Mouse (Mus musculus): ENCODE results near the gene Olfr1082. TPM values are rescaled to one million over a fixed set of nuclear protein-coding genes. Genes with fewer than 3 reads are reported as not detected.
"Not testable (repeated sequence)": the region's sequence is repeated elsewhere in the genome, so short reads cannot be mapped to it uniquely, and the experiment has no call there.

The Olfr1082 gene
- polyA plus RNA-seq (2015; fragmentation: Nextera tagmentation; extraction: Ambion mirVana) = not detected in 2 replicates

DNA sequence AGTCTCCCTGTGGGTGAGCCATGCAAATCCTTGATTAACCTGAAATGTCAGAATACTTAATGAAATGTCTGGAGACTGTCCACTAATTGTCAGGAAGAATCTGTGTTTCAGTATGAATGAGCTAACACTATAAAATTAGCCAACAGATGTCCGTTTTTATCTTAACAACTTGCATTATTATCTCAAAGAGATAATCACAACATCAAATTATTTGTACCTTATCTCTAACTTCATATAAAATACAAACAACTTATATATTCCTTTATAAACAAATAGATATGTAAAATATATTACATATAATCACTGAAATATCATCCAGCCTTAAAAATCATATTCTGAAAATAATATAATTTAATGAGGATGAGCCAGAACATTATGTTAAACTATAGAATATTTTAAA, at the start of gene Olfr1082:
Olfr1082 (minus strand) TSS at position 101 of the 400 bp plus-strand sequence.
- H3K27ac ChIP-seq (ENCODE audit: low read length); H3K27me3 ChIP-seq (ENCODE audit: insufficient read depth, low read length); H3K4me1 ChIP-seq (ENCODE audit: insufficient read depth, low read length); H3K9ac ChIP-seq (replicated peaks; ENCODE audit: low read length); H3K9me3 ChIP-seq (ENCODE audit: low read length); H3K36me3 ChIP-seq (ENCODE audit: insufficient read depth, low read length); H3K4me3 ChIP-seq (ENCODE audit: low read length); ATAC-seq (ENCODE audit: low FRiP score, low TSS enrichment); H3K4me2 ChIP-seq (replicated peaks; ENCODE audit: low read depth, low read length): not testable (repeated sequence)
- 57% methylated on average over 1 of the region's 1 CpGs for WGBS

- not testable (repeated sequence) for H3K27ac ChIP-seq (ENCODE audit: low read length); H3K4me2 ChIP-seq (replicated peaks; ENCODE audit: low read depth, low read length); H3K9me3 ChIP-seq (ENCODE audit: low read length); H3K36me3 ChIP-seq (ENCODE audit: insufficient read depth, low read length); H3K4me3 ChIP-seq (ENCODE audit: low read length); H3K27me3 ChIP-seq (ENCODE audit: insufficient read depth, low read length); ATAC-seq (ENCODE audit: low FRiP score, low TSS enrichment); H3K9ac ChIP-seq (replicated peaks; ENCODE audit: low read length); H3K4me1 ChIP-seq (ENCODE audit: insufficient read depth, low read length)
- WGBS = 94% methylated on average over 1 of the region's 1 CpGs
These were observed 40.9 kb upstream of the Olfr1082 start, which contains the start of gene Olfr1084 for GRCm38 (mm10) chr2:86639625-86640024. Gene Olfr1084 (minus strand): TSS chr2:86639725.

- not testable (repeated sequence) for H3K4me1 ChIP-seq (ENCODE audit: insufficient read depth, low read length); H3K4me3 ChIP-seq (ENCODE audit: low read length); H3K27ac ChIP-seq (ENCODE audit: low read length); ATAC-seq (ENCODE audit: low FRiP score, low TSS enrichment); H3K4me2 ChIP-seq (replicated peaks; ENCODE audit: low read depth, low read length); H3K9me3 ChIP-seq (ENCODE audit: low read length); H3K27me3 ChIP-seq (ENCODE audit: insufficient read depth, low read length); H3K36me3 ChIP-seq (ENCODE audit: insufficient read depth, low read length); H3K9ac ChIP-seq (replicated peaks; ENCODE audit: low read length)
These were observed 40.6 kb downstream of the Olfr1082 start, which contains the start of gene Olfr1080 for GRCm38 (mm10) chr2:86558135-86558534. Gene Olfr1080 (minus strand): TSS chr2:86558235.

Other genes starting within 250 kb of the Olfr1082 start
- not detected in 2 replicates for gene Olfr1055, start 248.7 kb downstream of the Olfr1082 start, polyA plus RNA-seq (2015; fragmentation: Nextera tagmentation; extraction: Ambion mirVana)
- not detected in 2 replicates for gene Olfr1056, start 236.5 kb downstream of the Olfr1082 start, polyA plus RNA-seq (2015; fragmentation: Nextera tagmentation; extraction: Ambion mirVana)
- gene Olfr1057, start 220.6 kb downstream of the Olfr1082 start, polyA plus RNA-seq (2015; fragmentation: Nextera tagmentation; extraction: Ambion mirVana) = not detected in 2 replicates
- not detected in 2 replicates for gene Olfr1058, start 210.4 kb downstream of the Olfr1082 start, polyA plus RNA-seq (2015; fragmentation: Nextera tagmentation; extraction: Ambion mirVana)
- not detected in 2 replicates for gene Olfr1061, start 184.9 kb downstream of the Olfr1082 start, polyA plus RNA-seq (2015; fragmentation: Nextera tagmentation; extraction: Ambion mirVana)
- gene Olfr1062, start 172.2 kb downstream of the Olfr1082 start, polyA plus RNA-seq (2015; fragmentation: Nextera tagmentation; extraction: Ambion mirVana) = not detected in 2 replicates
- not detected in 2 replicates for gene Olfr1065, start 148.4 kb downstream of the Olfr1082 start, polyA plus RNA-seq (2015; fragmentation: Nextera tagmentation; extraction: Ambion mirVana)
- gene Olfr1066, start 142.7 kb downstream of the Olfr1082 start, polyA plus RNA-seq (2015; fragmentation: Nextera tagmentation; extraction: Ambion mirVana) = not detected in 2 replicates
- gene Olfr228, start 111.6 kb downstream of the Olfr1082 start, polyA plus RNA-seq (2015; fragmentation: Nextera tagmentation; extraction: Ambion mirVana) = not detected in 2 replicates
- not detected in 2 replicates for gene Olfr1076, start 90.5 kb downstream of the Olfr1082 start, polyA plus RNA-seq (2015; fragmentation: Nextera tagmentation; extraction: Ambion mirVana)
- gene Olfr1079, start 56.5 kb downstream of the Olfr1082 start, polyA plus RNA-seq (2015; fragmentation: Nextera tagmentation; extraction: Ambion mirVana) = not detected in 2 replicates
- not detected in 2 replicates for gene Olfr1080, start 40.7 kb downstream of the Olfr1082 start, polyA plus RNA-seq (2015; fragmentation: Nextera tagmentation; extraction: Ambion mirVana)
- not detected in 2 replicates for gene Olfr1084, start 40.8 kb upstream of the Olfr1082 start, polyA plus RNA-seq (2015; fragmentation: Nextera tagmentation; extraction: Ambion mirVana)
- gene Olfr1085, start 63.1 kb upstream of the Olfr1082 start, polyA plus RNA-seq (2015; fragmentation: Nextera tagmentation; extraction: Ambion mirVana) = not detected in 2 replicates
- not detected in 2 replicates for gene Olfr1086, start 81.1 kb upstream of the Olfr1082 start, polyA plus RNA-seq (2015; fragmentation: Nextera tagmentation; extraction: Ambion mirVana)
- not detected in 2 replicates for gene Olfr1087, start 99.4 kb upstream of the Olfr1082 start, polyA plus RNA-seq (2015; fragmentation: Nextera tagmentation; extraction: Ambion mirVana)
- not detected in 2 replicates for gene Olfr1089, start 134.7 kb upstream of the Olfr1082 start, polyA plus RNA-seq (2015; fragmentation: Nextera tagmentation; extraction: Ambion mirVana)
- not detected in 2 replicates for gene Olfr1090, start 160.0 kb upstream of the Olfr1082 start, polyA plus RNA-seq (2015; fragmentation: Nextera tagmentation; extraction: Ambion mirVana)
- not detected in 2 replicates for gene Olfr1093, start 183.5 kb upstream of the Olfr1082 start, polyA plus RNA-seq (2015; fragmentation: Nextera tagmentation; extraction: Ambion mirVana)
- gene Olfr141, start 211.1 kb upstream of the Olfr1082 start, polyA plus RNA-seq (2015; fragmentation: Nextera tagmentation; extraction: Ambion mirVana) = not detected in 2 replicates
- gene Olfr1094, start 225.7 kb upstream of the Olfr1082 start, polyA plus RNA-seq (2015; fragmentation: Nextera tagmentation; extraction: Ambion mirVana) = not detected in 2 replicates

Measured in kidney, embryonic 16.5 days (tissue).